Mouse (Mus musculus): ENCODE measurements at regions not wholly inside any gene's neighbourhood (a gene's known extent, or its start where the extent isn't known, plus 50 kb on each side); places are given as distances from the start of the nearest gene placed in this dataset.

DNA sequence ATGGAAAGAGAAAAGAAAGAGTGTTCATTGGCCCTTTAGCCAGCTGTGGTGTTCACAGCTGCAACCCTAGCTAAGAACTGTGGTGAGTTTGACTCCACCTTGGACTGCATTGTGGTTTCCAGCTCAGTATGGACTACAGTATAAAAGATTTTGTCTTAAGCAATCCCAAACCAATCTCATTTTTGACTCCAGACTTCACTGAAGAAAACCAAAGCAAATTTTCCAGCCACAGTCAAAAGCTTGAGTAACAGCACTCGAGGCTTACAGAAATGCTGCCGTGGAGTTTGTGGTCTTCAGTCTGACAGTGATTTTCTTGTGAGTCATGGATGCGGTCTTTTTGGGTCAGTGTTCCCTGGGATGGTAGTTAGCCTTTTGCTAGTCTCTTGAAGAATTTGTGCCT lies 249.4 kb upstream of the Ppp2r3a start:
- no peak for TF ChIP-seq CTCF (IDR thresholded peaks at IDR 0.05; ENCODE audit: low read depth)
- no peak for TF ChIP-seq EP300 (optimal IDR thresholded peaks at IDR 0.05)
